Mouse (Mus musculus): ENCODE measurements around the gene Tlr8. TPM values are rescaled to one million over a fixed set of nuclear protein-coding genes. Genes with fewer than 3 reads are reported as not detected.
A peak's percentile ranks its signal among the peaks of the same experiment; 100 is the strongest.

Tlr8 gene
- total and polyA plus RNA-seq, 2 experiments: 0.10 to 3.1 TPM

DNA sequence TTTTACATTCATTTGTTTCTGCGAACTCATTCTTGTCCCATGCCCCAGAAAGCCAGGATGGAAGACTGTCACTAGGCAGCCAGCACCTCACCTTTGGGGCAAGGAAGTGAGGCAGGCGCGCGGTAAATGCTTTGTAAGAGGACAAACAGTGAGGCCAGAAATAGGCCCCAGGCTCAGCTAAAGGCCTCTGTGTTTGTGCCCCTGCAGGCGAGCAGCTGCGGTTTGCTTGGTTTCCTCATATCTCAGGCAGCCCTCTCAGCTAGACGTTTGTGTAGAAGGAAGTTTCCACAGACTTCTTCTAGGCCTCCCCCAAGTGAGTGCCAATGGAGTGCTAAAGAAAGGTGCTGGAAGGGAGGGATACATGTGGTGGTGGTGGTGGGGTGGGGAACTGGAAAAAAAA is 37.0 kb downstream of the Tlr8 start:
- Histone ChIP-seq H3K36me3 (ENCODE audit: control insufficient read depth, insufficient read depth, low read length) (no peaks in the 10 kb centered on the region), H3K4me3 (ENCODE audit: insufficient read depth, low read depth, low read length) (no peak overlapping the region), H3K27me3 (ENCODE audit: control insufficient read depth, insufficient read depth, low read length) (no peaks in the 10 kb centered on the region), H3K27ac (replicated peaks; ENCODE audit: insufficient read depth, low read depth, low read length) (peak overlapping the region; percentile 55; the same call in 1 of the 2 replicates), H3K79me2 (ENCODE audit: control insufficient read depth, insufficient read depth, low read length) (no peaks in the 10 kb centered on the region), H3K4me1 (ENCODE audit: control insufficient read depth, insufficient read depth, low read length) (no peaks in the 10 kb centered on the region), H3K9ac (ENCODE audit: low read depth, low read length) (no peak overlapping the region)
- no peak for DNase-seq (ENCODE audit: extremely low read depth, low read depth, low spot score)
- 81% methylated on average over 7 of the region's 7 CpGs for WGBS
- TF ChIP-seq POLR2A (IDR thresholded peaks at IDR 0.05; ENCODE audit: extremely low read depth, insufficient read depth, low read length) (no peak), CTCF (IDR thresholded peaks at IDR 0.05; ENCODE audit: low read depth, low read length) (no peak)

DNA sequence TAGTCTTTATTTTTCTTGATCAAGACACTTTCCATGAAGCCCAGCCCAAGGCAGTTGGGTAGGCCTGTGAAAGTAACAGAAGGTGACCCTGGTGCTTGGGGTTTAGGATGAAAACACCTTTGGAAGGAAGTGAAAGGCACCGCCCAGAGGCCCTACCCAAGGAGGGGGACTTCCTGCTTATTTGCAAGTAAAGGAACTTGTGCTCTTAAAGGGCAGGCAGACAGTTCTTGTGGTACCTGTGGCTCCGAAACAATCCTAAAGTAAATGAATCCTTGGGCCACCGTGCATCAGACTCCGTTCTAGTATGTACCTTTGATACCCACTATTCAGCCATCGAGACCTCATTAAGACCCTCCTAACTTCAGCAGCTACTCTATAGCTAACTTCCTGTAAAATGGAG is 37.6 kb downstream of the Tlr8 start:
- no peak overlapping the region for H3K27ac ChIP-seq (replicated peaks; ENCODE audit: insufficient read depth, low read depth, low read length)
- no peak overlapping the region for H3K9ac ChIP-seq (ENCODE audit: low read depth, low read length)
- H3K4me3 ChIP-seq (ENCODE audit: insufficient read depth, low read depth, low read length): no peak overlapping the region
- no peaks in the 10 kb centered on the region for H3K36me3 ChIP-seq (ENCODE audit: control insufficient read depth, insufficient read depth, low read length)
- H3K27me3 ChIP-seq (ENCODE audit: control insufficient read depth, insufficient read depth, low read length): no peaks in the 10 kb centered on the region
- 78% methylated on average over 5 of the region's 5 CpGs for WGBS
- no peak for DNase-seq (ENCODE audit: extremely low read depth, low read depth, low spot score)
- TF ChIP-seq POLR2A (IDR thresholded peaks at IDR 0.05; ENCODE audit: extremely low read depth, insufficient read depth, low read length): no peak
- TF ChIP-seq CTCF (IDR thresholded peaks at IDR 0.05; ENCODE audit: low read depth, low read length): no peak
- H3K79me2 ChIP-seq (ENCODE audit: control insufficient read depth, insufficient read depth, low read length): no peaks in the 10 kb centered on the region
- no peaks in the 10 kb centered on the region for H3K4me1 ChIP-seq (ENCODE audit: control insufficient read depth, insufficient read depth, low read length)

DNA sequence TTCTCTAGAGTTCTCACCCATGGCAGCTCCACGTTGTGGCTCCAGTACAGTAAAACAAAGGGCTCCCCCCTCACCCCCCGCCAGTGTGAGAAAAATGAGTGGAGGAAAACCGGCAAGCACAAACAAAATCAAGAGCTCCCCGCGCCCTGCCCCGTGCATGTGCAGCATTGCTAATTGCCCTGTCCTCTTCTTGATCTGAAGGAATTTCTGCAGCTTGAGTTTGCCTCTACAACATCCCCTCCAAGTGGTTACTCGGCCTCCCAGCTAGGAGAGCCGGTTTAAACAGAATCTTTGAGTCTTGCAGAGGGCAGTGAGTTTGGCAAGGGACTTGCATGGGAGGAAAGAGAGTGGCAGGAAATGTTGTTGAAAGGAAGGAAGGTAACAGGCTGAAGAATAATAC is 51.4 kb downstream of the Tlr8 start:
- TF ChIP-seq POLR2A (IDR thresholded peaks at IDR 0.05; ENCODE audit: extremely low read depth, insufficient read depth, low read length): no peak
- TF ChIP-seq CTCF (IDR thresholded peaks at IDR 0.05; ENCODE audit: low read depth, low read length): peak; percentile 18; the same call in 1 of the 2 replicates
- Histone ChIP-seq H3K36me3 (ENCODE audit: control insufficient read depth, insufficient read depth, low read length) (no peaks in the 10 kb centered on the region), H3K9ac (ENCODE audit: low read depth, low read length) (no peak overlapping the region), H3K27ac (replicated peaks; ENCODE audit: insufficient read depth, low read depth, low read length) (no peak overlapping the region), H3K4me3 (ENCODE audit: insufficient read depth, low read depth, low read length) (no peak overlapping the region), H3K27me3 (ENCODE audit: control insufficient read depth, insufficient read depth, low read length) (no peaks in the 10 kb centered on the region), H3K4me1 (ENCODE audit: control insufficient read depth, insufficient read depth, low read length) (no peaks in the 10 kb centered on the region; the same call in 1 of the 2 replicates), H3K79me2 (ENCODE audit: control insufficient read depth, insufficient read depth, low read length) (no peaks in the 10 kb centered on the region)
- no peak for DNase-seq (ENCODE audit: extremely low read depth, low read depth, low spot score)
- WGBS: 44% methylated on average over 8 of the region's 8 CpGs

DNA sequence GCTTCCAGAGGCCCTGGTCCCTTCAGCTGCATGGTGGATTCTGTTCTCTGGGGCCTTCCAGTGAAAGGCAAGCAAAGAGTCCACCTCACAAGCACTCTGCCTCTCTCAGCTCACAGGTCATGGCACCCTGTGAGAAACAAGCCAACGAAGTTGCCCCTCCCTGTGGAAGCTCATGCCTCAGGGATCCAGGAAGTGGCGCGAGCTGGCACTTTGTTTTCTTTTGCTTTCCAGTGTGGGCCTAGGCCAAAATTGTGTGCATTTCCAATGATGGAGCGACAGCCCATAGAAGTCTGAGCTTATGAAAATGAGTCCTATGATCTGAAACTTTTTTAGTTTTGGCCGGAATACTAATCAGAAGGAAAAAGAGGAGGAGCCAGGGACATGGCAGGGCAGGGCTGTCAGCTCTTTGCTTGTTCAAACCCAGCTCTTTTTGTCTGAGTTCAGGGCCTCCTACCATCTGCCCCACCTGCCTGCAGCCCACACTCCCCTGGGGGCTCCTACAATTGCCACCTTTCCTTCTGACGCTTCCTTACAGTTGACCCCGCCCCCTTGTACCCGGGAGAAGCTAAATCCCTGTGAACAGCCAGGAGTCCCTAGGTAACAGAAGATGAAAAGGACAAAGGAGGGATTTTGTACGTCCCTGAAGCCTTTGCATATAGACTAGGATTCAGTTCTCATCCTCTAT is 52.1 kb downstream of the Tlr8 start:
- Histone ChIP-seq H3K27me3 (ENCODE audit: control insufficient read depth, insufficient read depth, low read length) (no peaks in the 10 kb centered on the region), H3K36me3 (ENCODE audit: control insufficient read depth, insufficient read depth, low read length) (0 out of 2 replicates have a peak, but pooled peaks cover 3% of the 10 kb centered on the region), H3K4me3 (ENCODE audit: insufficient read depth, low read depth, low read length) (no peak overlapping the region)

DNA sequence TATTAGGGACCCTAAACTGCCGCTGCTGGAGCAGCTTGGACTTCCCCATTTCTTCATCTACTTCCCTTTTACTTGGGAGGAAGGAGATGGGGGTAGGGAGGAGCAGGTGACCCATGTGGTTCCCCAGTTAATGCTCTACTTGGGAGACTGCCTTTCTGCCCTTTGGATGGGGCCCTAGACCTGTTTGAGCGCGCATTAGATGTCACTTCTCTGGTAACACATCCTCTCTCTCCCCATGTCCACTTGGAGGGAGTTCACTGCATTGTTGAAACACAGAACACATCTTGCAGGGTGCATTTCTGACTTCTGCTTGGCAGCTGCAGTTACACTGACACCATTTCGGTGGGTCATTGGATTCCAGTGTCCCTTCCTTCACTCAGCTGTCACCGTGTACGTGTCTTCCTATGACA is 53.8 kb downstream of the Tlr8 start:
- Histone ChIP-seq H3K9ac (ENCODE audit: low read depth, low read length) (peak overlapping the region; percentile 34), H3K36me3 (ENCODE audit: control insufficient read depth, insufficient read depth, low read length) (peaks cover 5% of the 10 kb centered on the region; the same call in 1 of the 2 replicates), H3K4me1 (ENCODE audit: control insufficient read depth, insufficient read depth, low read length) (no peaks in the 10 kb centered on the region; the same call in 1 of the 2 replicates), H3K27me3 (ENCODE audit: control insufficient read depth, insufficient read depth, low read length) (no peaks in the 10 kb centered on the region), H3K79me2 (ENCODE audit: control insufficient read depth, insufficient read depth, low read length) (no peaks in the 10 kb centered on the region), H3K27ac (replicated peaks; ENCODE audit: insufficient read depth, low read depth, low read length) (peak overlapping the region; percentile 54), H3K4me3 (ENCODE audit: insufficient read depth, low read depth, low read length) (no peak overlapping the region; the same call in 1 of the 2 replicates)
- DNase-seq (ENCODE audit: extremely low read depth, low read depth, low spot score): peak; percentile 36
- TF ChIP-seq POLR2A (IDR thresholded peaks at IDR 0.05; ENCODE audit: extremely low read depth, insufficient read depth, low read length) (no peak), CTCF (IDR thresholded peaks at IDR 0.05; ENCODE audit: low read depth, low read length) (no peak)
- WGBS: 22% methylated on average over 6 of the region's 6 CpGs

More for the DNA sequence above, 52.1 kb downstream of the Tlr8 start:
- Histone ChIP-seq H3K9ac (ENCODE audit: low read depth, low read length) (no peak overlapping the region), H3K79me2 (ENCODE audit: control insufficient read depth, insufficient read depth, low read length) (no peaks in the 10 kb centered on the region), H3K4me1 (ENCODE audit: control insufficient read depth, insufficient read depth, low read length) (no peaks in the 10 kb centered on the region; the same call in 1 of the 2 replicates), H3K27ac (replicated peaks; ENCODE audit: insufficient read depth, low read depth, low read length) (0 out of 2 replicates have a peak overlapping the region, but pooled peaks have one; percentile 29)
- no peak for DNase-seq (ENCODE audit: extremely low read depth, low read depth, low spot score)
- 67% methylated on average over 9 of the region's 9 CpGs for WGBS
- TF ChIP-seq CTCF (IDR thresholded peaks at IDR 0.05; ENCODE audit: low read depth, low read length) (no peak), POLR2A (IDR thresholded peaks at IDR 0.05; ENCODE audit: extremely low read depth, insufficient read depth, low read length) (no peak)

DNA sequence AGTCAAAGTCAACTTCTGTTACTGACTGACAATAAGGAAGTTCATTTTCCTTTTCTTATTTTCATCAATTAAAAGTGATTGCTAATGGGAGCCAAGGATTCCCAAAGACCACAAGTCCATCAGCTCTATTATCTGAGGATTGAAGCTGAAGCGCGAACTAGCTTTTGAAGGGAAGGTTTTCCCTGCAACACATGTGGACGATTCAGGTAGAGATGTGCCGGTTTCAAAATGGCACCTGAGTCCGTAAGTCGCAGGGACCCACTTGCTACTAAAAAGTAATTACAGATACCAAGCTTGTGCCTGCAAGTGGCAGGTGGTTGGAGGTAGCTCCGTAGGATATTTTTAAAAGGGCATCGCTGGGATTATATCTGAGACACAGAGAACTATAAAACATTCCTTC is 54.3 kb downstream of the Tlr8 start:
- H3K4me3 ChIP-seq (ENCODE audit: insufficient read depth, low read depth, low read length): peak overlapping the region; percentile 21; the same call in 1 of the 2 replicates
- peaks cover 5% of the 10 kb centered on the region; the same call in 1 of the 2 replicates for H3K36me3 ChIP-seq (ENCODE audit: control insufficient read depth, insufficient read depth, low read length)
- no peaks in the 10 kb centered on the region for H3K79me2 ChIP-seq (ENCODE audit: control insufficient read depth, insufficient read depth, low read length)
- H3K9ac ChIP-seq (ENCODE audit: low read depth, low read length): no peak overlapping the region
- TF ChIP-seq POLR2A (IDR thresholded peaks at IDR 0.05; ENCODE audit: extremely low read depth, insufficient read depth, low read length): no peak
- no peak for TF ChIP-seq CTCF (IDR thresholded peaks at IDR 0.05; ENCODE audit: low read depth, low read length)
- no peak for DNase-seq (ENCODE audit: extremely low read depth, low read depth, low spot score)
- no peaks in the 10 kb centered on the region; the same call in 1 of the 2 replicates for H3K4me1 ChIP-seq (ENCODE audit: control insufficient read depth, insufficient read depth, low read length)
- 60% methylated on average over 8 of the region's 8 CpGs for WGBS
- H3K27me3 ChIP-seq (ENCODE audit: control insufficient read depth, insufficient read depth, low read length): no peaks in the 10 kb centered on the region
- peak overlapping the region; percentile 54 for H3K27ac ChIP-seq (replicated peaks; ENCODE audit: insufficient read depth, low read depth, low read length)

Data from liver, adult 2 months (tissue).